Mouse (Mus musculus) lung, adult 2 months (tissue): Measurements from ENCODE around the gene Kctd6.

ENCODE experiments used
- CTCF ChIP-seq: fragments of 200-500 bp; IDR thresholded peaks from 2 replicates; pipeline ENCODE4 v1.5.1; 2011; ENCODE audit warnings: mild to moderate bottlenecking, low read length, control low read depth; ENCODE audit not compliant: insufficient read depth
- POLR2A ChIP-seq: fragments of 200-500 bp; IDR thresholded peaks from 2 replicates; pipeline ENCODE4 v1.6.1; 2011; ENCODE audit warnings: low read depth, mild to moderate bottlenecking, control low read depth, low read length, borderline replicate concordance; ENCODE audit errors: extremely low read depth

DNA sequence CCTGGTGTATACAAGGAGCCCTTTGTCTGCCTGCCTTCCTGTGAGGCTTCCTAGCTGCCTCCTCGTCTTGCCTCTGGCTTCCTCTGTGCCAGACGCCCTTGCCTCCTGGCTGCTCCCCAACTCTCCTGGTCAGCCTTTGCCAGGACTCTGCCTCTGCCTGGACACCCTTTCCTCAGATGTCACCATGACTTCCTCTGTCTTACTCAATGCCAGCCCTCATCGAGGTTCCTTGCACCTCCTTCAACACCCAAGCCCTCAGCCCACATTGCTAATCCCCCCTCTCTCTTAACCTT, 44.3 kb downstream of the Kctd6 start:
- no peak for TF ChIP-seq CTCF
- TF ChIP-seq POLR2A: no peak
